Mouse (Mus musculus): ENCODE results near the gene Slc7a1. TPM values are rescaled to one million over a fixed set of nuclear protein-coding genes. Genes with fewer than 3 reads are reported as not detected.
A peak's percentile ranks its signal among the peaks of the same experiment; 100 is the strongest.

The Slc7a1 gene
- polyA plus RNA-seq, 1 experiment: 10.2 TPM

DNA sequence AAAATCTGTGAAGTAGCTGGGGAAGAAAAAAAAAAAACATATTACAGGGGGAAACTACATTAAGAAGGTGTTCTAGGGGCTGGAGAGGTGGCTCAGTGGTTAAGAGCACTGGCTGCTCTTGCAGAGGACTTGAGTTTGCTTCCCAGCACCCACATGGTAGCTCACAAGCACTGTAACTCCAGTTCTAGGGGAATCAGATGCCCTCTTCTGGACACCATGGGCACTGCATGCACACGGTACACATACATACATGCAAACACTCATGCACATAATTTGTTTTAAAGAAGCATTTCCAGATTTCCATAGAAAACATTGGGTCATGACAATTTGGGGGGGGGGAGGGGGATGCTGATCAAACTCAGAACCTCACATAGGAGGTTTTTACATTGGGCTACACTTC is 18.1 kb upstream of the Slc7a1 start:
- Histone ChIP-seq H3K4me3 (ENCODE audit: insufficient read depth, low read length) (no peak overlapping the region), H3K4me1 (ENCODE audit: control insufficient read depth, insufficient read depth, low read length) (no peaks in the 10 kb centered on the region), H3K27ac (ENCODE audit: insufficient read depth, low read length) (no peak overlapping the region)
- no peak for TF ChIP-seq POLR2A (IDR thresholded peaks at IDR 0.05; ENCODE audit: extremely low read depth, insufficient read depth, low read length)
- TF ChIP-seq CTCF (IDR thresholded peaks at IDR 0.05; ENCODE audit: extremely low read depth, insufficient read depth, low read length): no peak

DNA sequence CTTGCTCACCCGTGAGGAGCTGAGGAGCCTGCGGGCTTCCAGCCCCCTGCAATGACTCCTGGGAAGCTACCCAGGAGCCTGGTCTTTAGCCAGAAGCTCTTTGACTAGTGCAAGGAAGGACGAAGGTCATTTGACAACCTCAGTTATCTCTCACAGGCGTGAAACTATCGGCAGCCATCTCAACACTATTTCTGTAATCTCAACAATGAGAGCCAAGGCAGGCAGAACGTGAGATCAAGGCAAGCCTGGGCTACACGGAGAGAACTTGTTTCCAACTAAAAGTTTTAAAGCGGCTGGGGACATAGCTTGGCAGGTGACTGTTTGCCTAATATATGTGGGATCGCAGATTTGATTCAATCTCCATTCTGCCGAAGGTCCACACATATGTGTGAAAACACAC is 16.8 kb upstream of the Slc7a1 start:
- TF ChIP-seq CTCF (IDR thresholded peaks at IDR 0.05; ENCODE audit: extremely low read depth, insufficient read depth, low read length): no peak
- no peak for TF ChIP-seq POLR2A (IDR thresholded peaks at IDR 0.05; ENCODE audit: extremely low read depth, insufficient read depth, low read length)
- Histone ChIP-seq H3K4me1 (ENCODE audit: control insufficient read depth, insufficient read depth, low read length) (no peaks in the 10 kb centered on the region), H3K27ac (ENCODE audit: insufficient read depth, low read length) (no peak overlapping the region), H3K4me3 (ENCODE audit: insufficient read depth, low read length) (no peak overlapping the region)

DNA sequence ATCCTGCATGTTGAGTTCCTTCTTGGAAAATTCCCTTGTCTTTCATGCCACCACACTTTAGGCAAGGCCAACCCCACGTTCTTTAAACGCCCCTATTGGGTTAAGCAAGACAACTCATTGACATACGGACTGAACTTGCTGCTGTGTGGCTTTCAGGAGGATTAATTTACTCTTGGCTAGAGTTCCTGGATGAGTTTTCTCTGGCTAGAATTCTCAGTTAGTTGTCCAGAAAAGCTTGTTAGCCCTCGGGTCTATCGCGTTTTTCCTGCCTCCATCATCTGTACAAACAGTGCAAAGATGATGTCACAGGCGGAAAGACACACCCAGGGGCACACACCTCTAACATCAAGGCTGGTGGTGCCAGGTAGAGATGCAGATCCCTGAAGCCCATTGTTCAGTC is 14.5 kb upstream of the Slc7a1 start:
- TF ChIP-seq CTCF (IDR thresholded peaks at IDR 0.05; ENCODE audit: extremely low read depth, insufficient read depth, low read length) (no peak), POLR2A (IDR thresholded peaks at IDR 0.05; ENCODE audit: extremely low read depth, insufficient read depth, low read length) (no peak)
- H3K4me3 ChIP-seq (ENCODE audit: insufficient read depth, low read length): no peak overlapping the region
- no peaks in the 10 kb centered on the region for H3K4me1 ChIP-seq (ENCODE audit: control insufficient read depth, insufficient read depth, low read length)
- no peak overlapping the region for H3K27ac ChIP-seq (ENCODE audit: insufficient read depth, low read length)

DNA sequence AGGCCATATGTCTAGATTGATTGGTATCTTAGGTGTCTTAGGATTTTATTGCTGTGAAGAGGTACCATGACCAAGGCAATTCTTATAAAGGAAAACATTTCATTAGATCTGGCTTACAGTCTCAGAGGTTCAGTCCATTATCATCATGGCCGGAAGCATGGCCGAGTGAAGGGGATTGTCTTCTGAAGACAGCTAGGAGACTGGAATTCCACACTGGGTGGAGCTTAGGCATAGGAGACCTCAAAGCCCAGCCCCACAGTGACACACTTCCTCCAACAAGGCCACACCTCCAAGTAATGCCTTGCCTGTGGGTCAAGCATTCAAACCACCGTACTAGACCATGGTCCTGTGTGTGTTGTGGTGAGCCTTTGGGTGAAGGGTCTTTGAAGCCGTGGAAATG is 12.8 kb upstream of the Slc7a1 start:
- Histone ChIP-seq H3K4me1 (ENCODE audit: control insufficient read depth, insufficient read depth, low read length) (no peaks in the 10 kb centered on the region), H3K4me3 (ENCODE audit: insufficient read depth, low read length) (no peak overlapping the region)
- TF ChIP-seq CTCF (IDR thresholded peaks at IDR 0.05; ENCODE audit: extremely low read depth, insufficient read depth, low read length) (no peak), POLR2A (IDR thresholded peaks at IDR 0.05; ENCODE audit: extremely low read depth, insufficient read depth, low read length) (no peak)

DNA sequence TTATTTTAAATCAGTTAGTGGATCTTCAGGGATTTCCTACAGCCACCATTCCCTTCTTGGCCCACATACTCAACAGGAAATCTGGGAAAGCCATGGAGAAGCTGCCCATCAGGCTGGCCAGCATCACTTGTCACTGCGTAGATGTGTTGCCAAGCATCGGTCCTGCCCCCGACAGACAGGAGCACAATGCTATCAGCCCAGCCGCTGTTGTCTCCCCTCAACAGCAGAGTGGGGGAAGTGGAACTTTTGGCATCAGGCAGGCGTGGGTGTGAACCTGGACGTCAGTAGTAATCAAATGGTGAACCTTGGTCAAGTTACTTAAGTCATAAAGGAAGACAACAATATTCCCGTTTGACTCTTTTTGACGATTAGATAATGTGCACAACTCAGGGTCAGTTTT is 9.8 kb upstream of the Slc7a1 start:
- Histone ChIP-seq H3K27ac (ENCODE audit: insufficient read depth, low read length) (no peak overlapping the region), H3K4me3 (ENCODE audit: insufficient read depth, low read length) (no peak overlapping the region), H3K4me1 (ENCODE audit: control insufficient read depth, insufficient read depth, low read length) (no peaks in the 10 kb centered on the region)
- no peak for TF ChIP-seq CTCF (IDR thresholded peaks at IDR 0.05; ENCODE audit: extremely low read depth, insufficient read depth, low read length)
- no peak for TF ChIP-seq POLR2A (IDR thresholded peaks at IDR 0.05; ENCODE audit: extremely low read depth, insufficient read depth, low read length)

More for the DNA sequence above, 12.8 kb upstream of the Slc7a1 start:
- H3K27ac ChIP-seq (ENCODE audit: insufficient read depth, low read length): no peak overlapping the region

DNA sequence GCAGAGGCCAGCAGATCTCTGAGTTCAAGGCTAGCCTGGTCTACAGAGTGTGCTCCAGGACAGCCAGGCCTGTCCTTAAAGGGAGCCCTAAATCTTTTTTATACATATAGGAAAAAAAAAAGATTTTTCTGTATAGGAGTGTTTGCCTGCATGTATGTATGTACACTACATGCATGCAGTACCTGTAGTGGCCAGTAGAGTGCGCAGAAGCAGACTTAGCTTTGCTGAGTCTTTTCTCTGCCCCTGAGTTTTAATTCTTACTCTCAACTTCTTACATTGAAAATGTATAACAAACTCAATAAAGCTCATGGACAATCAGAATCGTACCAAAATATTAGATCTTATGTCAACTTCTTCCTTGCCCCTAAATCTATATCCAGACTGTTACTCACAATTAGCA is 7.2 kb upstream of the Slc7a1 start:
- TF ChIP-seq POLR2A (IDR thresholded peaks at IDR 0.05; ENCODE audit: extremely low read depth, insufficient read depth, low read length): no peak
- TF ChIP-seq CTCF (IDR thresholded peaks at IDR 0.05; ENCODE audit: extremely low read depth, insufficient read depth, low read length): no peak
- no peak overlapping the region for H3K4me3 ChIP-seq (ENCODE audit: insufficient read depth, low read length)

DNA sequence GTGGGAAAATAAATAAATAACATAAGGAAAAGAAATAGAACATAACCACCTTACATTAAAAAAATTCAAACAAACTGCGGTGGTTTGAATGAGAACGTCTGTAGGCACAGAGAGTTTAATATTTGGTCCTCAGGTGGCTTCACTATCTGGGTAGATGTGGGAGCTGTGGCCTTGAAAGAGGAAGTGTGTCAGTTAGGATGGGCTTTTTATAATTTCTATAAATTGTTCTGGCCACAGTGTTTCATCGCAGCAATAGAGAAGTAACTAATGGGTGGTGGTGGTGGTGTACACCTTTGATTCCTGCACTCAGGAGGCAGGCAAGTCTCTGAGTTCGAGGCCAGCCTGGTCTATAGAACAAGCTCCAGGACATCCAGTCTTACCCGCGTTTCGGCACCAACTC is 4.8 kb upstream of the Slc7a1 start:
- H3K27ac ChIP-seq (ENCODE audit: insufficient read depth, low read length): no peak overlapping the region
- TF ChIP-seq POLR2A (IDR thresholded peaks at IDR 0.05; ENCODE audit: extremely low read depth, insufficient read depth, low read length): no peak
- TF ChIP-seq CTCF (IDR thresholded peaks at IDR 0.05; ENCODE audit: extremely low read depth, insufficient read depth, low read length): no peak

More for the DNA sequence above, 7.2 kb upstream of the Slc7a1 start:
- Histone ChIP-seq H3K27ac (ENCODE audit: insufficient read depth, low read length) (no peak overlapping the region), H3K4me1 (ENCODE audit: control insufficient read depth, insufficient read depth, low read length) (no peaks in the 10 kb centered on the region)

DNA sequence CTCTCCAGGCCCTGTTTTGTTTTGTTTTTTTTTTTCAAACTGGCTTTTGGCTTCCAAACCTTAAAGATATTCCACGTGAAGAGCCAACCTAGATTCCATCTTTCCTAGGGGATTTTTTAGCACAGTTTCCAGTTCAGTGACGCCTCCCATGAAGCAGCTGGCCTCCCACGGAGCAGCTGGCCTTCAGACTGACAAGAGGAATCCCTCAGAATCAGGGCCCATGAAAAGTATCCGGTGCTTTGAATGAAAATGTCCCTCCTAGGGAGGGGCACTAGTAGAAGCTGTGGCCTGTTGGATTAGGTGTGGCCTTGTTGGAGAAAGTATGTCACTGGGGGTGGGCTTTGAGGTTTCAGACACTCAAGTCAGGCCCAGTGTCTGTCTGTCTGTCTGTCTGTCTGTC is 2.9 kb upstream of the Slc7a1 start:
- Histone ChIP-seq H3K4me3 (ENCODE audit: insufficient read depth, low read length) (no peak overlapping the region), H3K27ac (ENCODE audit: insufficient read depth, low read length) (no peak overlapping the region), H3K4me1 (ENCODE audit: control insufficient read depth, insufficient read depth, low read length) (peaks cover 2% of the 10 kb centered on the region; the same call in 1 of the 2 replicates)
- no peak for TF ChIP-seq CTCF (IDR thresholded peaks at IDR 0.05; ENCODE audit: extremely low read depth, insufficient read depth, low read length)
- no peak for TF ChIP-seq POLR2A (IDR thresholded peaks at IDR 0.05; ENCODE audit: extremely low read depth, insufficient read depth, low read length)

More for the DNA sequence above, 4.8 kb upstream of the Slc7a1 start:
- H3K4me3 ChIP-seq (ENCODE audit: insufficient read depth, low read length): no peak overlapping the region
- peaks cover 2% of the 10 kb centered on the region; the same call in 1 of the 2 replicates for H3K4me1 ChIP-seq (ENCODE audit: control insufficient read depth, insufficient read depth, low read length)

DNA sequence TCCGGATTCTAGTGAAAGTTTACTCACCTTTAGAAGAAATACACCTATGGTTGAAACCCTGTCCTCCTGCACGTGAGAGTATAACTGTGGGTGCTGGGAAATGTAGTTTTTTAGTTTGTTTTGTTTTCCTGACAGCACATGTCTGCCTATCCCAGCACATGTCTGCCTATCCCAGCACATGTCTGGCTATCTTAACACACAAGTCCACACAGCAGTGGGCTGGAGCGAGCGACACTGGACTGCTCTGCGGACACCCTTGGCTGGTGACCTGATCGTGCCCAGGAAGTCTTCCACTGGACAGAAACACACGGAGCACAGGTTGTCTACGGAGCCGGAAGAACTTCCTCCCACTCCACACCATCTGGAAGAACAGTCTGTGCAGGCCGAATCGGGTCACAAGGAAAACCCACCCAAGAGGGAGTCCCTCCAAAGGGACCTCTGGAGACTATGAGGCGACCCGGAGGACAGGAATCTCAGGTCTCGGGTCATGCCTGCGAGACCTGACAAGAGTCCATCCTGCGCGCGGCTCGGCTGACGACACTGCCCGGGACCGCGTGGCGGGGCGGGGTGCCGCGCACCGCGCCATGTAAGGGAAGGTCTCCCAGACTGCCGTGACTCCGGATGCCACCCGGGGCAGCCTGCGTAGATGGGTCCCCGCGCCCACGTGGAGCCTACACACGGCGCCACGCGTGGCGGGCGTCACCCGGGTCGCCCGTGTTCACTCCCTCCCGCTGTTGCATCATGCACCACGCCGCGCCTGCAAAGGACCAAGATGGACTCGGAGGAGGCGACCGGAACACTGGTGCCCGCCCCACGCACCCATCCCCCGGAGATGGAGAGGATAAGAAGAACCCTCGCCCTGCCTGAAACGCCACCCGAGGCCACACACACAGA is 691 bp downstream of the Slc7a1 start:
- H3K27ac ChIP-seq (ENCODE audit: insufficient read depth, low read length): no peak overlapping the region
- peaks cover 2% of the 10 kb centered on the region; the same call in 1 of the 2 replicates for H3K4me1 ChIP-seq (ENCODE audit: control insufficient read depth, insufficient read depth, low read length)
- TF ChIP-seq CTCF (IDR thresholded peaks at IDR 0.05; ENCODE audit: extremely low read depth, insufficient read depth, low read length) (no peak), POLR2A (IDR thresholded peaks at IDR 0.05; ENCODE audit: extremely low read depth, insufficient read depth, low read length) (no peak)
- peak overlapping the region; percentile 74 for H3K4me3 ChIP-seq (ENCODE audit: insufficient read depth, low read length)

DNA sequence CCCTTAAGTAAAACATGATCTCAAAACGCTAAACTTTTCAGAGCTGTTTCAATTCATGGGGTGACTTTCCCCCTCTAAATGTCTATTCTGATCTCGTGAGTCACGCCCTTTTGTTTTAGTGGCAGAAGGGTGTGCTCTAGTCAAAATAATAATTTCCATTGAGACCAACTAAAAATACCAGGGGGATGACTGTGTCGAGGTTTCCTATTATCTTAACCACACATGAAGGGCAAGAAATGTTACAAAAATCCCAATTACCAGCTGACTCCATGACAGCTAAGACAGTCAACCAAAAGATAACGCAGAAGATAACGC is 1.3 kb downstream of the Slc7a1 start:
- peaks cover 2% of the 10 kb centered on the region; the same call in 1 of the 2 replicates for H3K4me1 ChIP-seq (ENCODE audit: control insufficient read depth, insufficient read depth, low read length)
- no peak for TF ChIP-seq CTCF (IDR thresholded peaks at IDR 0.05; ENCODE audit: extremely low read depth, insufficient read depth, low read length)
- no peak for TF ChIP-seq POLR2A (IDR thresholded peaks at IDR 0.05; ENCODE audit: extremely low read depth, insufficient read depth, low read length)
- no peak overlapping the region for H3K27ac ChIP-seq (ENCODE audit: insufficient read depth, low read length)
- H3K4me3 ChIP-seq (ENCODE audit: insufficient read depth, low read length): peak overlapping the region; percentile 74; the same call in 1 of the 2 replicates
